Mouse (Mus musculus): ENCODE results near the gene Nfix.

Gene Nfix

GRCm38 (mm10) chr8:84716790-84717189, 83.4 kb downstream of the Nfix start:
- DNase-seq (ENCODE audit: low spot score in 2 of 2) = no peak

GRCm38 (mm10) chr8:84715893-84716468, 84.2 kb downstream of the Nfix start:
- DNase-seq (ENCODE audit: low spot score in 2 of 2) = no peak

GRCm38 (mm10) chr8:84714161-84714560, 86.0 kb downstream of the Nfix start:
- no peak for DNase-seq (ENCODE audit: low spot score in 2 of 2)

- DNase-seq (ENCODE audit: low spot score in 2 of 2) = no peak
Measured at GRCm38 (mm10) chr8:84713381-84713780, 86.8 kb downstream of the Nfix start.

GRCm38 (mm10) chr8:84712759-84713120, 87.4 kb downstream of the Nfix start:
- DNase-seq (ENCODE audit: low spot score in 2 of 2) = no peak

GRCm38 (mm10) chr8:84711933-84712758, 88.0 kb downstream of the Nfix start:
- DNase-seq (ENCODE audit: low spot score in 2 of 2) = peak; percentile 69 to 76

GRCm38 (mm10) chr8:84711312-84711711, 88.8 kb downstream of the Nfix start:
- no peak for DNase-seq (ENCODE audit: low spot score in 2 of 2)

- DNase-seq (ENCODE audit: low spot score in 2 of 2) = no peak
Measured at GRCm38 (mm10) chr8:84709931-84710330, 90.2 kb downstream of the Nfix start.

GRCm38 (mm10) chr8:84708774-84709475, 91.2 kb downstream of the Nfix start:
- DNase-seq (ENCODE audit: low spot score in 2 of 2) = peak; percentile 82 to 88

- DNase-seq (ENCODE audit: low spot score in 2 of 2) = no peak
Measured at GRCm38 (mm10) chr8:84708071-84708541, 92.0 kb downstream of the Nfix start.

- DNase-seq (ENCODE audit: low spot score in 2 of 2) = peak in 1 of 2 experiments; percentile 76
Measured at GRCm38 (mm10) chr8:84707267-84707883, 92.8 kb downstream of the Nfix start.

- DNase-seq (ENCODE audit: low spot score in 2 of 2) = no peak
Measured at GRCm38 (mm10) chr8:84706610-84707266, 93.4 kb downstream of the Nfix start.

- no peak for DNase-seq (ENCODE audit: low spot score in 2 of 2)
Measured at GRCm38 (mm10) chr8:84705960-84706359, 94.2 kb downstream of the Nfix start.

- DNase-seq (ENCODE audit: low spot score in 2 of 2) = peak in 1 of 2 experiments; percentile 57
Measured at GRCm38 (mm10) chr8:84704867-84705831, 95.0 kb downstream of the Nfix start.

- DNase-seq (ENCODE audit: low spot score in 2 of 2) = peak; percentile 85 to 86
Measured at GRCm38 (mm10) chr8:84704356-84704755, 95.8 kb downstream of the Nfix start.

GRCm38 (mm10) chr8:84703466-84704249, 96.5 kb downstream of the Nfix start:
- no peak for DNase-seq (ENCODE audit: low spot score in 2 of 2)

- no peak for DNase-seq (ENCODE audit: low spot score in 2 of 2)
Measured at GRCm38 (mm10) chr8:84702963-84703465, 97.1 kb downstream of the Nfix start.

- no peak for DNase-seq (ENCODE audit: low spot score in 2 of 2)
Measured at GRCm38 (mm10) chr8:84702561-84702960, 97.6 kb downstream of the Nfix start.
